Mouse (Mus musculus): Measurements from ENCODE around the gene Tenm4. TPM values are rescaled to one million over a fixed set of nuclear protein-coding genes. Genes with fewer than 3 reads are reported as not detected.

The Tenm4 gene
- polyA plus RNA-seq (2015; fragmentation: Nextera tagmentation; extraction: Ambion mirVana) = 13.6 and 14.3 TPM in 2 replicates

GRCm38 (mm10) chr7:96170924-96171595, at the start of gene Tenm4:
Gene Tenm4, plus strand, starts transcription at chr7:96171246.
- H3K4me3 ChIP-seq (ENCODE audit: low read length) = no peak within 1 kb of the TSS
- no peaks in the 10 kb centered on the region for H3K9me3 ChIP-seq (ENCODE audit: control insufficient read depth, low read length)
- H3K4me2 ChIP-seq (ENCODE audit: low read depth, low read length) = no peak within 1 kb of the TSS
- no peak within 1 kb of the TSS for H3K27ac ChIP-seq (ENCODE audit: low read length)
- no peaks in the 10 kb centered on the region for H3K4me1 ChIP-seq (ENCODE audit: control insufficient read depth, insufficient read depth, low read length)
- ATAC-seq = no peak
- no peaks in the 10 kb centered on the region for H3K27me3 ChIP-seq (replicated peaks; ENCODE audit: control insufficient read depth, insufficient read depth, low read length)
- H3K9ac ChIP-seq (ENCODE audit: low read depth, low read length) = no peak within 1 kb of the TSS
- H3K36me3 ChIP-seq (ENCODE audit: control insufficient read depth, insufficient read depth, low read length) = no peaks in the 10 kb centered on the region
- 36% methylated on average over 14 of the region's 14 CpGs for WGBS

GRCm38 (mm10) chr7:96130763-96131162, 40.3 kb upstream of the Tenm4 start:
- 49% methylated on average over 4 of the region's 4 CpGs for WGBS
- Histone ChIP-seq H3K36me3 (ENCODE audit: control insufficient read depth, insufficient read depth, low read length) (no peaks in the 10 kb centered on the region), H3K4me1 (ENCODE audit: control insufficient read depth, insufficient read depth, low read length) (no peaks in the 10 kb centered on the region), H3K4me2 (ENCODE audit: low read depth, low read length) (no peak overlapping the region), H3K9ac (ENCODE audit: low read depth, low read length) (no peak overlapping the region), H3K27me3 (replicated peaks; ENCODE audit: control insufficient read depth, insufficient read depth, low read length) (no peaks in the 10 kb centered on the region), H3K4me3 (ENCODE audit: low read length) (no peak overlapping the region), H3K9me3 (ENCODE audit: control insufficient read depth, low read length) (no peaks in the 10 kb centered on the region), H3K27ac (ENCODE audit: low read length) (no peak overlapping the region)
- no peak for ATAC-seq

- H3K4me1 ChIP-seq (ENCODE audit: control insufficient read depth, insufficient read depth, low read length) = no peaks in the 10 kb centered on the region
- no peaks in the 10 kb centered on the region for H3K27me3 ChIP-seq (replicated peaks; ENCODE audit: control insufficient read depth, insufficient read depth, low read length)
- H3K4me3 ChIP-seq (ENCODE audit: low read length) = no peak overlapping the region
- H3K4me2 ChIP-seq (ENCODE audit: low read depth, low read length) = no peak overlapping the region
- H3K27ac ChIP-seq (ENCODE audit: low read length) = no peak overlapping the region
- H3K36me3 ChIP-seq (ENCODE audit: control insufficient read depth, insufficient read depth, low read length) = no peaks in the 10 kb centered on the region
- WGBS = 88% methylated on average over 1 of the region's 1 CpGs
- H3K9me3 ChIP-seq (ENCODE audit: control insufficient read depth, low read length) = no peaks in the 10 kb centered on the region
- H3K9ac ChIP-seq (ENCODE audit: low read depth, low read length) = no peak overlapping the region
- ATAC-seq = no peak
Observed at GRCm38 (mm10) chr7:96131175-96131574, 39.9 kb upstream of the Tenm4 start.

GRCm38 (mm10) chr7:96136497-96136961, 34.5 kb upstream of the Tenm4 start:
- no peak for ATAC-seq
- Histone ChIP-seq H3K4me1 (ENCODE audit: control insufficient read depth, insufficient read depth, low read length) (no peaks in the 10 kb centered on the region), H3K36me3 (ENCODE audit: control insufficient read depth, insufficient read depth, low read length) (no peaks in the 10 kb centered on the region), H3K9me3 (ENCODE audit: control insufficient read depth, low read length) (no peaks in the 10 kb centered on the region), H3K27me3 (replicated peaks; ENCODE audit: control insufficient read depth, insufficient read depth, low read length) (no peaks in the 10 kb centered on the region), H3K4me3 (ENCODE audit: low read length) (no peak overlapping the region), H3K9ac (ENCODE audit: low read depth, low read length) (no peak overlapping the region), H3K27ac (ENCODE audit: low read length) (no peak overlapping the region), H3K4me2 (ENCODE audit: low read depth, low read length) (no peak overlapping the region)
- WGBS = 82% methylated on average over 6 of the region's 6 CpGs

GRCm38 (mm10) chr7:96141876-96142275, 29.2 kb upstream of the Tenm4 start:
- Histone ChIP-seq H3K27me3 (replicated peaks; ENCODE audit: control insufficient read depth, insufficient read depth, low read length) (no peaks in the 10 kb centered on the region), H3K9me3 (ENCODE audit: control insufficient read depth, low read length) (no peaks in the 10 kb centered on the region), H3K4me3 (ENCODE audit: low read length) (no peak overlapping the region), H3K36me3 (ENCODE audit: control insufficient read depth, insufficient read depth, low read length) (no peaks in the 10 kb centered on the region), H3K4me1 (ENCODE audit: control insufficient read depth, insufficient read depth, low read length) (no peaks in the 10 kb centered on the region), H3K4me2 (ENCODE audit: low read depth, low read length) (no peak overlapping the region), H3K9ac (ENCODE audit: low read depth, low read length) (no peak overlapping the region), H3K27ac (ENCODE audit: low read length) (no peak overlapping the region)
- WGBS = 74% methylated on average over 4 of the region's 4 CpGs
- ATAC-seq = no peak

GRCm38 (mm10) chr7:96142973-96143596, 28.0 kb upstream of the Tenm4 start:
- no peak overlapping the region for H3K9ac ChIP-seq (ENCODE audit: low read depth, low read length)
- ATAC-seq = no peak
- WGBS = 73% methylated on average over 3 of the region's 3 CpGs

GRCm38 (mm10) chr7:96147436-96147835, 23.6 kb upstream of the Tenm4 start:
- peak; percentile 81 for ATAC-seq
- H3K36me3 ChIP-seq (ENCODE audit: control insufficient read depth, insufficient read depth, low read length) = no peaks in the 10 kb centered on the region
- WGBS = 36% methylated on average over 4 of the region's 4 CpGs

More at GRCm38 (mm10) chr7:96142973-96143596, 28.0 kb upstream of the Tenm4 start:
- H3K4me1 ChIP-seq (ENCODE audit: control insufficient read depth, insufficient read depth, low read length) = no peaks in the 10 kb centered on the region
- H3K27ac ChIP-seq (ENCODE audit: low read length) = no peak overlapping the region
- no peaks in the 10 kb centered on the region for H3K9me3 ChIP-seq (ENCODE audit: control insufficient read depth, low read length)
- no peak overlapping the region for H3K4me2 ChIP-seq (ENCODE audit: low read depth, low read length)
- H3K36me3 ChIP-seq (ENCODE audit: control insufficient read depth, insufficient read depth, low read length) = no peaks in the 10 kb centered on the region
- H3K27me3 ChIP-seq (replicated peaks; ENCODE audit: control insufficient read depth, insufficient read depth, low read length) = no peaks in the 10 kb centered on the region
- no peak overlapping the region for H3K4me3 ChIP-seq (ENCODE audit: low read length)

GRCm38 (mm10) chr7:96148191-96148590, 22.9 kb upstream of the Tenm4 start:
- Histone ChIP-seq H3K4me1 (ENCODE audit: control insufficient read depth, insufficient read depth, low read length) (no peaks in the 10 kb centered on the region), H3K4me2 (ENCODE audit: low read depth, low read length) (no peak overlapping the region), H3K27ac (ENCODE audit: low read length) (peak overlapping the region; percentile 45; the same call in 1 of the 2 replicates), H3K9ac (ENCODE audit: low read depth, low read length) (no peak overlapping the region), H3K9me3 (ENCODE audit: control insufficient read depth, low read length) (no peaks in the 10 kb centered on the region), H3K36me3 (ENCODE audit: control insufficient read depth, insufficient read depth, low read length) (no peaks in the 10 kb centered on the region), H3K27me3 (replicated peaks; ENCODE audit: control insufficient read depth, insufficient read depth, low read length) (no peaks in the 10 kb centered on the region), H3K4me3 (ENCODE audit: low read length) (no peak overlapping the region)
- ATAC-seq = no peak
- WGBS = 79% methylated on average over 4 of the region's 4 CpGs

More at GRCm38 (mm10) chr7:96147436-96147835, 23.6 kb upstream of the Tenm4 start:
- Histone ChIP-seq H3K9me3 (ENCODE audit: control insufficient read depth, low read length) (no peaks in the 10 kb centered on the region), H3K9ac (ENCODE audit: low read depth, low read length) (no peak overlapping the region), H3K4me1 (ENCODE audit: control insufficient read depth, insufficient read depth, low read length) (no peaks in the 10 kb centered on the region), H3K4me3 (ENCODE audit: low read length) (no peak overlapping the region), H3K27me3 (replicated peaks; ENCODE audit: control insufficient read depth, insufficient read depth, low read length) (no peaks in the 10 kb centered on the region), H3K4me2 (ENCODE audit: low read depth, low read length) (no peak overlapping the region), H3K27ac (ENCODE audit: low read length) (peak overlapping the region; percentile 45; the same call in 1 of the 2 replicates)

- H3K9me3 ChIP-seq (ENCODE audit: control insufficient read depth, low read length) = no peaks in the 10 kb centered on the region
- no peak overlapping the region for H3K4me2 ChIP-seq (ENCODE audit: low read depth, low read length)
- no peaks in the 10 kb centered on the region for H3K27me3 ChIP-seq (replicated peaks; ENCODE audit: control insufficient read depth, insufficient read depth, low read length)
- H3K4me3 ChIP-seq (ENCODE audit: low read length) = no peak overlapping the region
- H3K9ac ChIP-seq (ENCODE audit: low read depth, low read length) = no peak overlapping the region
- no peaks in the 10 kb centered on the region for H3K4me1 ChIP-seq (ENCODE audit: control insufficient read depth, insufficient read depth, low read length)
- ATAC-seq = no peak
- 66% methylated on average over 3 of the region's 3 CpGs for WGBS
- no peaks in the 10 kb centered on the region for H3K36me3 ChIP-seq (ENCODE audit: control insufficient read depth, insufficient read depth, low read length)
- no peak overlapping the region for H3K27ac ChIP-seq (ENCODE audit: low read length)
Observed at GRCm38 (mm10) chr7:96151277-96151676, 19.8 kb upstream of the Tenm4 start.

Measured in intestine, embryonic 16.5 days (tissue).